Mouse (Mus musculus): ENCODE data around the gene Maff.

Gene Maff

GRCm38 (mm10) chr15:79361023-79361422 lies 14.6 kb downstream of the Maff start:
- no peak for DNase-seq (ENCODE audit: low read depth, low spot score)

- DNase-seq (ENCODE audit: low read depth, low spot score), result no peak
Measured at GRCm38 (mm10) chr15:79364120-79364519, 17.7 kb downstream of the Maff start.

DNA sequence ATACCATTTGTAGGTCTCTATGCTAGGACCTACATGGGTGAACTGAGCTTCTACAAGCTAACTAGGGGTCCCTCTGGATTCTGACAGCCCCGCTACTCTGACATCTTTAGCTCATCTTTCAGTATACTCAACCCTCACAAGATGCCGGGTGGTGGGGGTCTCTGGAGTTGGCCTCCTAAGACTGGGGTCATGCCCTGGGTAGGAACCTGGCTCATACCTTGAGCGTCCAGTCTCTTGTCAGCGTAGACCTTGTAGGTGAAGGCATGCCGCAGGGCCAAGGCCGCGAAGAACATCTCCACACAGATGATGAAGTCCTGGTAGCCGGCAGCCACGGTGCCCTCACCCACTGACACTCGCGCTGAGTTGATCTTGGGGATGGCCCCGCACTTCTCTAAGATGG lies 18.6 kb downstream of the Maff start:
- DNase-seq (ENCODE audit: low read depth, low spot score), result no peak

GRCm38 (mm10) chr15:79366402-79366801 lies 20.0 kb downstream of the Maff start:
- DNase-seq (ENCODE audit: low read depth, low spot score), result no peak

GRCm38 (mm10) chr15:79368313-79368811 lies 21.9 kb downstream of the Maff start:
- peak; percentile 56 for DNase-seq (ENCODE audit: low read depth, low spot score)

GRCm38 (mm10) chr15:79368861-79369440 lies 22.5 kb downstream of the Maff start:
- DNase-seq (ENCODE audit: low read depth, low spot score), result no peak

GRCm38 (mm10) chr15:79369452-79370280 lies 23.2 kb downstream of the Maff start:
- no peak for DNase-seq (ENCODE audit: low read depth, low spot score)

DNA sequence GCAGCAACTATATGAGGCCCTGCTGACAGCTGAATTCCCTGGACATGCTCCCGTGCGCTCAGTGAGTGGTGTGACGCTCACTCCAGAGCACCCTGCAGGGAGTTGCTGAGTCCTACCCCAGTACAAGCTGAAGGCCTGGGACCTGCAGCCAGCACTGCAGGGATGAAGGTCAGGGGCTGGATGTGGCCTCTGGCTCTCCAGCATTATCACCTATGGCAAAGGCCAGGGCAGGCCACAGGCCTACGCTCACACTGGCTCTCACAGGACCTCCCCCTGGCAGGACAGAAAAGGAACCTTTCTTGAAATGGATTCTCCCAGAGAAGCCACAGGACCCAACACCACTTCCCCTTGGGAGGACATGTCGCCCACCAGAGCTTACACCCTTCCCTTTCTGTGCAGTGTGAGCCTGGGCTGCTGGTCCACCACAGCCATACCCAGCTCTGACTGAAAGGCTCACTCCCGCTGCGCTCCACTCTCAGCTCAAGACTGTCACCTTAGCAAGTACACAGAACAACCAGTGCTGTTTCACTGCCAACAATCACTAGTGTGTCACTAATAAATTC lies 23.9 kb downstream of the Maff start:
- DNase-seq (ENCODE audit: low read depth, low spot score), result no peak

GRCm38 (mm10) chr15:79374760-79375159 lies 28.3 kb downstream of the Maff start:
- DNase-seq (ENCODE audit: low read depth, low spot score), result peak; percentile 61

- no peak for DNase-seq (ENCODE audit: low read depth, low spot score)
Measured at GRCm38 (mm10) chr15:79377681-79378080, 31.3 kb downstream of the Maff start.

GRCm38 (mm10) chr15:79378608-79379007 lies 32.2 kb downstream of the Maff start:
- no peak for DNase-seq (ENCODE audit: low read depth, low spot score)

DNA sequence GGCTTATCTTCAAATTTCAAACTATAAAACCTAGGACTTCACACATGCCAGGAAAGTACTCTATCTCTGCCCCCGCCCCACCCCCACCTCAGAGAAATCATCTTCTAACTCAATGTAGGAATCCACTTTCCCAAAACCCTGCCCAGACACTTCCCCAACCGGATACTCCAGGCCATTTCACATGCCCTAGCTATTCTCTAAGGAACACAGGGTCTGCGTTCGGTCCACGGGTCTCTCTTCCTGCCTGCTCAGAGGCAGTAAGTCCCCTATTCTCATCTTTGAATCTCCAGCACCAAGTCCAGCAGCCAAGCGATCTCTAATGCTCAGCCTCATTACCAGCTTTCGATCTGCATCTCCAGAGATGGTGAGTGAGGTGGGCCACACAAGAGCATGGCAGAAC lies 33.2 kb downstream of the Maff start:
- DNase-seq (ENCODE audit: low read depth, low spot score), result no peak

DNA sequence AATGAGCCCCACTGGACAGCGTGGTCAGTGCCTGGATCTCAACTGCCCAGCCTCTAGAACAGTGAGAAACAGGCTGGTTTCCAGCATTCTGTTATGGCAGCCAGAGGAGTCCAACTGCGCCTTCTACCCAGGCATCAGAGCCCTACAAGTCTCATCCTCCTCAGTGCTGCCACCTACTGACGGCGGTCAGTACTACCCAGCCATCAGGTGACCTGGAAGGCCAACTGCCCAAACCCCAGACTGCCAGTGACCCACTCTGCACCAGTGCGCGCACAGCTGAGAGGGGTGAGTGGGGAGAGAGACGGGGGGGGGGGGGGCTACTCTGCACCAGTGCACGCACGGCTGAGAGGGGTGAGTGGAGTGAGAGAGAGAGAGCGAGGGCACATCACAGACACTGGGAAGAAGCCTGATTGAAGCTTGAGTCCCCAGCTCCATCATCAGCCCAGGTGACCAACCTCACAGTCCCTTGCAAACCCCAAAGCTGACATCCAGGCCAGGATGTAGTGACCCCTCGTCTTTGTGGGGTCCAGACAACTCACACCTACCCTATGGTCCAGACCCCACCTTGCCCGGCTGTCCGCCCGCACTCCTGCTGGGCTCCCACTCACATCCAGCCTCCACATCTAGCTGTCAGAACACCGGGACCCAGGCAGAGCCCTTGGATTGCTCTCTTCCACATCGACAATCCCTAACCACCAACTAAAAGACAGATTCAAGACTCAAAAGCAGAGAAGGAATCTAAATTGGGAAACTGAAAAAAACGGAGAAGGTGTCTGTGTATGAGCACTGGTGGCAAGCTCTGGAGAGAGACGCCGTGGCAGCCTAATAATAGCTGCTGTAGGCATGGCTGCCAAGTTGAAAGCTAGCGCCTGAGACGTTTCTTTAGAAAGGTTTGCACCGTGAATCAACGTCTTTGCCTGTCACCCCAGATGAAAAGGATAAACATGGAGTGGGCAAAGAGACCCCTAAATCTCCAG lies 34.3 kb downstream of the Maff start:
- peak; percentile 79 for DNase-seq (ENCODE audit: low read depth, low spot score)

DNA sequence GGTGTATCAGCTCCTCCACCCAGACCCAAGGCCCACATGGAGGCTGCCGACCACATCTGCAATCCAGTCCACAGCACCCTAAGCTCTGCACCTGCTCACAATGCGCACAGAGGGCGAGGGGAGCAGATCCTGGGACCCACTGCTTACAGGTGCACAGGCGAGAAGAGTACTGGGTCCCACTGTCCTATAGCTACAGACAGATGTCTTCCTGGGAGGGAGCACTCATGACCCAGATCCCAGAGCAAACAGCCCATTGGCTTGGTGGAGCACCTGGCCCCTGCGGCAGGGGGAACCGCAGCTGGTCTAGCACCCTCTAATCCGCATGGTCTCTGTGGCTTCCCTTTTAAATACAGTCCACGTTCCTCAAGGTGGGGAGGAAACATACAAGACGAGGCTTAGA lies 35.2 kb downstream of the Maff start:
- DNase-seq (ENCODE audit: low read depth, low spot score), result no peak

DNA sequence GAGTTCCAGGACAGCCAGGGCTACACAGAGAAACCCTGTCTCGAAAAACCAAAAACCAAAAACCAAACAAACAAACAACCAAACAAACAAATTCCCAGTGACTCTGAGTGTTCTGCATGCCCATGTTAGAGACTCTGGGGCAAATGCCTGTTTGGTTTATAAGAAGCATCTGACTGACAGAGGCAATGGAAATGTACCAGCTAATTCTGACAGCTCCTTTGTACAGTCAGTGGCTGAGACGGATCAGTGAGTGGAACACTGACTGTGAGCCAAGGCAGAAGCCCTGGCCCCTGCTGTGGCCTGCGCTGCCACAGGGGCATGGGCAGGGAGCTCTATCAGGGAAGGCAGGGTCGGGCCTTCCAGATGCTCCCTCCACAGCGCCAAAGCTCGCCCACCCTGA lies 40.7 kb downstream of the Maff start:
- no peak for DNase-seq (ENCODE audit: low read depth, low spot score)

DNA sequence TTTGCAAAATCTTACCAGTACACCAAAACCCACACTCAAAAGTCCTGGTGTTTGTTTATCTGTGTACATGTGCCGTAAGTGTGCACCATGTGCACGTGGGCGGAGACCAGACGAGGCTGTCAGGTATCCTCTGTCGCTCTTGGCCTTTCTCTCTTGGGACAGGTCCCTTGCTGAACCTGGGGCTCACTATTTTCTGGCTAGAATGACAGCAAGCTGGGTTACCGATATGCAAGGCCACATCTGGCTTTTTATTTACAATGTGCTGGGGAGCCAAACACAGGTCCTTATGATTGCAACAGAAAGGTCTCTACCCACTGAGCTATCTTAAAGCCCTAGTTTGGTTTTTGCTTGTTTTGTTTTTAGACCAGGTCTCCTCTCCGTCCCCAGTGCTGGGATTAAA lies 41.2 kb downstream of the Maff start:
- DNase-seq (ENCODE audit: low read depth, low spot score), result no peak

GRCm38 (mm10) chr15:79388171-79388570 lies 41.8 kb downstream of the Maff start:
- no peak for DNase-seq (ENCODE audit: low read depth, low spot score)

- no peak for DNase-seq (ENCODE audit: low read depth, low spot score)
Measured at GRCm38 (mm10) chr15:79390434-79390833, 44.0 kb downstream of the Maff start.

DNA sequence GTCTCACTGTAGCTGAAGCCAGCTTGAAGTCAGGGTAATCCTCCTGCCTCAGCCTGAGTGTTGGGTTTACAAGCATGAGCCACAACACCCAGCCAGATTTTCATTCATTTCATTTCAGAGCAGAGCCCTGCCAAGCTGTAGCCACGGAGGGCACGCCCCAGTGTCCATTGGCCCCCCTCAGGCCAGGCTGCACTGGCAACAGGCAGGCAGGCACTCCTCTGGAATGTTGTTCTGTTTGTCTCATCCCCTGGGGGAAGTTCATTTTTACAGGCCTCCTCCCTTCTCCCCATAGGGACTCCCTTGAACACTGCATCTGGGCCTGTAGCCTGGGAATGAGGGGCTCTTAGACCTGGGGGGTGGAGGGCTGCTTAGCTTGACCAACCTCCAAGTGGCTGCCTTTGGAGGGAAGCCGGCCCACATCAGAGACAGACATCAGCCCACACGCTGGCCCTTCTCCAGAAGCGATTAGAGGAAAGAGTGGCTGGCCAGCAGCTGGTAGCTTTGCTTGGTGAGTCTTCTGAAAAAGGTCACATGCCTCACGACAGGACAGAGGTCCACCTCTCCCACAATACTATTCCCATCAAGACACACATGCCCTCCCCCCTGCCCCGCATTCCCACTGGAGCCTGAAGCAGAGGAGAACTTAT lies 45.1 kb downstream of the Maff start:
- no peak for DNase-seq (ENCODE audit: low read depth, low spot score)

GRCm38 (mm10) chr15:79392527-79392926 lies 46.1 kb downstream of the Maff start:
- no peak for DNase-seq (ENCODE audit: low read depth, low spot score)

DNA sequence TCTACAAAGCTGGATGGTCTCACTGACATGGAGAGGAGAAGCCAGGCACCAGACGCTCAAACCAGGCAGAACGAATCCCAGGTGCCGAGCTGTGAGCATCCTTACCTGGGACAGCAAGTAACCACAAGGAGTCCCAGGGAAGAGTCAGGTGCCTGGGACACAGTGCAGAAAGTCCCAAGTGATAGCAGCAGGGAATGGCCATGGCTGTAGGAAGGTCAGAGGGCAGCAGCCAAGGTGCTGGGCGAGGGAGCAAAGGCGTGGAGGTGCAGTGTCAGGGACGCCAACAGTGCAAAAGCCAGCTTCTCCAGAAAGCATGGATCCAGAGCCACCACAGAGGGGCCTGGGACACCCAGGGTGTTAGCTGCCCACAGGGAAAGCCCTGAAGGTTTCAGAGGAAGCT lies 46.7 kb downstream of the Maff start:
- no peak for DNase-seq (ENCODE audit: low read depth, low spot score)
